Mouse (Mus musculus): ENCODE data around the gene Zfp335. TPM values are rescaled to one million over a fixed set of nuclear protein-coding genes. Genes with fewer than 3 reads are reported as not detected.

The Zfp335 gene
- total and polyA plus RNA-seq, 3 experiments = 5.2 to 16.5 (median 12.0) TPM

GRCm38 (mm10) chr2:164868491-164868890, 43.1 kb downstream of the Zfp335 start:
- in situ Hi-C loops (cut with MboI; ENCODE audit: low pct_ligation_motif_present, low pct_unique_long_range_greater_than_20kb, low sequenced_read_pairs) = no loop called here
- dilution Hi-C loops (cut with MboI; ENCODE audit: extremely low pct_ligation_motif_present, extremely low pct_unique_long_range_greater_than_20kb, low sequenced_read_pairs) = no loop called here

GRCm38 (mm10) chr2:164867566-164867965, 44.0 kb downstream of the Zfp335 start:
- Histone ChIP-seq H3K36me3 (replicated peaks in 1 of 2; ENCODE audit: control insufficient read depth in 1 of 2, insufficient read depth in 1 of 2, low read length in 1 of 2) (no peaks in the 10 kb centered on the region), H3K27me3 (replicated peaks) (no peaks in the 10 kb centered on the region), H3K4me2 (ENCODE audit: insufficient read depth, low read depth, poor library complexity, severe bottlenecking) (no peak overlapping the region), H3K4me3 (replicated peaks in 1 of 3; ENCODE audit: low read depth in 2 of 3, low read length in 2 of 3, poor library complexity in 1 of 3) (no peak overlapping the region), H3K4me1 (ENCODE audit: control insufficient read depth in 1 of 2, insufficient read depth in 2 of 2) (peaks cover 0 to 16% of the 10 kb centered on the region in 2 experiments; a peak in 3 of 4 replicates), H3K79me2 (replicated peaks; ENCODE audit: control insufficient read depth, extremely low read depth, insufficient read depth, poor library complexity, severe bottlenecking) (no peaks in the 10 kb centered on the region), H3K9me3 (replicated peaks; ENCODE audit: low read length) (peaks cover 32% of the 10 kb centered on the region), H3K9ac (ENCODE audit: insufficient read depth, low read depth) (no peak overlapping the region), H3K27ac (ENCODE audit: insufficient read depth, low read depth) (no peak overlapping the region)
- dilution Hi-C loops (cut with MboI; ENCODE audit: extremely low pct_ligation_motif_present, extremely low pct_unique_long_range_greater_than_20kb, low sequenced_read_pairs) = no loop called here
- TF ChIP-seq CTCF (conservative IDR thresholded peaks at IDR 0.05 in 1 of 2, IDR thresholded peaks at IDR 0.05 in 1 of 2; ENCODE audit: low read depth in 2 of 2, low read length in 2 of 2) (peak; percentile 28 to 30; a peak in 2 of 4 replicates), ETS1 (conservative IDR thresholded peaks at IDR 0.05; ENCODE audit: low read depth, low read length) (no peak)
- in situ Hi-C loops (cut with MboI; ENCODE audit: low pct_ligation_motif_present, low pct_unique_long_range_greater_than_20kb, low sequenced_read_pairs) = no loop called here
- no peak for DNase-seq (ENCODE audit: extremely low read depth)

More at GRCm38 (mm10) chr2:164868491-164868890, 43.1 kb downstream of the Zfp335 start:
- no peak overlapping the region for H3K4me3 ChIP-seq (replicated peaks in 1 of 3; ENCODE audit: low read depth in 2 of 3, low read length in 2 of 3, poor library complexity in 1 of 3)
- H3K4me2 ChIP-seq (ENCODE audit: insufficient read depth, low read depth, poor library complexity, severe bottlenecking) = no peak overlapping the region
- H3K36me3 ChIP-seq (replicated peaks in 1 of 2; ENCODE audit: control insufficient read depth in 1 of 2, insufficient read depth in 1 of 2, low read length in 1 of 2) = no peaks in the 10 kb centered on the region
- TF ChIP-seq IRF4 (IDR thresholded peaks at IDR 0.05; ENCODE audit: low read depth, low read length) (peak; percentile 66), EP300 (IDR thresholded peaks at IDR 0.05; ENCODE audit: low read length) (peak; percentile 64), NRF1 (IDR thresholded peaks at IDR 0.05; ENCODE audit: low read depth, low read length) (no peak)
- H3K79me2 ChIP-seq (replicated peaks; ENCODE audit: control insufficient read depth, extremely low read depth, insufficient read depth, poor library complexity, severe bottlenecking) = no peaks in the 10 kb centered on the region
- no peaks in the 10 kb centered on the region for H3K27me3 ChIP-seq (replicated peaks)
- H3K9me3 ChIP-seq (replicated peaks; ENCODE audit: low read length) = peaks cover 32% of the 10 kb centered on the region
- no peak overlapping the region for H3K27ac ChIP-seq (ENCODE audit: insufficient read depth, low read depth)
- 0 out of 4 replicates have a peak, but pooled peaks cover 0 to 7% of the 10 kb centered on the region in 2 experiments for H3K4me1 ChIP-seq (ENCODE audit: control insufficient read depth in 1 of 2, insufficient read depth in 2 of 2)
- DNase-seq (ENCODE audit: extremely low read depth) = peak; percentile 75
- no peak overlapping the region for H3K9ac ChIP-seq (ENCODE audit: insufficient read depth, low read depth)

GRCm38 (mm10) chr2:164866741-164867551, 44.6 kb downstream of the Zfp335 start:
- DNase-seq (ENCODE audit: extremely low read depth) = no peak
- Histone ChIP-seq H3K27me3 (replicated peaks) (no peaks in the 10 kb centered on the region), H3K36me3 (replicated peaks in 1 of 2; ENCODE audit: control insufficient read depth in 1 of 2, insufficient read depth in 1 of 2, low read length in 1 of 2) (no peaks in the 10 kb centered on the region), H3K4me3 (replicated peaks in 1 of 3; ENCODE audit: low read depth in 2 of 3, low read length in 2 of 3, poor library complexity in 1 of 3) (no peak overlapping the region), H3K9me3 (replicated peaks; ENCODE audit: low read length) (peaks cover 32% of the 10 kb centered on the region), H3K4me1 (ENCODE audit: control insufficient read depth in 1 of 2, insufficient read depth in 2 of 2) (peaks cover 0 to 22% of the 10 kb centered on the region in 2 experiments; a peak in 3 of 4 replicates), H3K9ac (ENCODE audit: insufficient read depth, low read depth) (no peak overlapping the region), H3K4me2 (ENCODE audit: insufficient read depth, low read depth, poor library complexity, severe bottlenecking) (no peak overlapping the region), H3K79me2 (replicated peaks; ENCODE audit: control insufficient read depth, extremely low read depth, insufficient read depth, poor library complexity, severe bottlenecking) (no peaks in the 10 kb centered on the region), H3K27ac (ENCODE audit: insufficient read depth, low read depth) (no peak overlapping the region)
- TF ChIP-seq IRF4 (IDR thresholded peaks at IDR 0.05; ENCODE audit: low read depth, low read length) (no peak), SIN3A (IDR thresholded peaks at IDR 0.05; ENCODE audit: low read length) (no peak), NELFE (IDR thresholded peaks at IDR 0.05; ENCODE audit: low read depth, low read length) (no peak), MAFK (IDR thresholded peaks at IDR 0.05; ENCODE audit: insufficient replicate concordance, low read length) (no peak), RCOR1 (conservative IDR thresholded peaks at IDR 0.05; ENCODE audit: low read depth, low read length) (no peak), MEF2A (IDR thresholded peaks at IDR 0.05; ENCODE audit: borderline replicate concordance, low read depth, low read length) (no peak), BHLHE40 (IDR thresholded peaks at IDR 0.05; ENCODE audit: low read depth, low read length) (no peak), EP300 (IDR thresholded peaks at IDR 0.05; ENCODE audit: low read length) (no peak), HCFC1 (IDR thresholded peaks at IDR 0.05; ENCODE audit: low read depth, low read length) (no peak), USF2 (conservative IDR thresholded peaks at IDR 0.05; ENCODE audit: low read depth, low read length) (no peak)
- dilution Hi-C loops (cut with MboI; ENCODE audit: extremely low pct_ligation_motif_present, extremely low pct_unique_long_range_greater_than_20kb, low sequenced_read_pairs) = no loop called here
- in situ Hi-C loops (cut with MboI; ENCODE audit: low pct_ligation_motif_present, low pct_unique_long_range_greater_than_20kb, low sequenced_read_pairs) = no loop called here
